Mouse (Mus musculus): ENCODE measurements at regions not wholly inside any gene's neighbourhood (a gene's known extent, or its start where the extent isn't known, plus 50 kb on each side); places are given as distances from the start of the nearest gene placed in this dataset.

GRCm38 (mm10) chr9:115547625-115548325 lies 237.6 kb upstream of the Stt3b start:
- no peaks in the 10 kb centered on the region; the same call in 1 of the 2 replicates for H3K4me1 ChIP-seq (ENCODE audit: insufficient read depth)
- H3K4me2 ChIP-seq, result no peak overlapping the region
- H3K27me3 ChIP-seq (ENCODE audit: insufficient read depth, low read length), result no peaks in the 10 kb centered on the region
- TF ChIP-seq CTCF (IDR thresholded peaks at IDR 0.05; ENCODE audit: low read depth), result no peak
- peaks cover 4% of the 10 kb centered on the region; the same call in 1 of the 2 replicates for H3K9me3 ChIP-seq (ENCODE audit: low read depth, low read length)
- DNase-seq, result peak; percentile 31
- no peak overlapping the region for H3K4me3 ChIP-seq (ENCODE audit: low read depth, low read length)
- WGBS, result 41% methylated on average over 8 of the region's 8 CpGs
- peak; percentile 32; the same call in 1 of the 2 replicates for ATAC-seq (ENCODE audit: insufficient read depth)
- no peak overlapping the region for H3K9ac ChIP-seq
- H3K27ac ChIP-seq (ENCODE audit: low read depth), result 0 out of 2 replicates have a peak overlapping the region, but pooled peaks have one; percentile 4
- no peaks in the 10 kb centered on the region for H3K36me3 ChIP-seq (ENCODE audit: insufficient read depth)

- peak; percentile 70 for ATAC-seq (ENCODE audit: insufficient read depth)
These were observed 238.6 kb upstream of the Stt3b start for GRCm38 (mm10) chr9:115548722-115549349.

GRCm38 (mm10) chr9:115551080-115551479 lies 240.9 kb upstream of the Stt3b start:
- Histone ChIP-seq H3K9ac (no peak overlapping the region), H3K36me3 (ENCODE audit: insufficient read depth) (no peaks in the 10 kb centered on the region), H3K4me1 (ENCODE audit: insufficient read depth) (no peaks in the 10 kb centered on the region; the same call in 1 of the 2 replicates), H3K4me2 (no peak overlapping the region), H3K27me3 (ENCODE audit: insufficient read depth, low read length) (no peaks in the 10 kb centered on the region), H3K27ac (ENCODE audit: low read depth) (no peak overlapping the region), H3K4me3 (ENCODE audit: low read depth, low read length) (no peak overlapping the region), H3K9me3 (ENCODE audit: low read depth, low read length) (peaks cover 4% of the 10 kb centered on the region; the same call in 1 of the 2 replicates)
- ATAC-seq (ENCODE audit: insufficient read depth) (no peak), DNase-seq (no peak)
- WGBS, result 83% methylated on average over 11 of the region's 11 CpGs
- TF ChIP-seq CTCF (IDR thresholded peaks at IDR 0.05; ENCODE audit: low read depth), result no peak

More at GRCm38 (mm10) chr9:115548722-115549349, 238.6 kb upstream of the Stt3b start:
- no peaks in the 10 kb centered on the region for H3K27me3 ChIP-seq (ENCODE audit: insufficient read depth, low read length)
- no peak overlapping the region for H3K4me3 ChIP-seq (ENCODE audit: low read depth, low read length)
- H3K9me3 ChIP-seq (ENCODE audit: low read depth, low read length), result peaks cover 4% of the 10 kb centered on the region; the same call in 1 of the 2 replicates
- no peak for TF ChIP-seq CTCF (IDR thresholded peaks at IDR 0.05; ENCODE audit: low read depth)
- no peak overlapping the region for H3K4me2 ChIP-seq
- H3K9ac ChIP-seq, result no peak overlapping the region
- DNase-seq, result peak; percentile 24
- H3K27ac ChIP-seq (ENCODE audit: low read depth), result no peak overlapping the region
- H3K36me3 ChIP-seq (ENCODE audit: insufficient read depth), result no peaks in the 10 kb centered on the region
- H3K4me1 ChIP-seq (ENCODE audit: insufficient read depth), result no peaks in the 10 kb centered on the region; the same call in 1 of the 2 replicates
- 43% methylated on average over 8 of the region's 8 CpGs for WGBS

- Histone ChIP-seq H3K36me3 (ENCODE audit: insufficient read depth) (no peaks in the 10 kb centered on the region), H3K27ac (ENCODE audit: low read depth) (no peak overlapping the region), H3K9ac (no peak overlapping the region), H3K4me2 (no peak overlapping the region), H3K27me3 (ENCODE audit: insufficient read depth, low read length) (no peaks in the 10 kb centered on the region), H3K4me1 (ENCODE audit: insufficient read depth) (no peaks in the 10 kb centered on the region; the same call in 1 of the 2 replicates), H3K9me3 (ENCODE audit: low read depth, low read length) (peaks cover 4% of the 10 kb centered on the region; the same call in 1 of the 2 replicates), H3K4me3 (ENCODE audit: low read depth, low read length) (no peak overlapping the region)
- WGBS, result 82% methylated on average over 4 of the region's 4 CpGs
- DNase-seq, result no peak
- no peak for ATAC-seq (ENCODE audit: insufficient read depth)
- no peak for TF ChIP-seq CTCF (IDR thresholded peaks at IDR 0.05; ENCODE audit: low read depth)
These were observed 241.3 kb upstream of the Stt3b start for GRCm38 (mm10) chr9:115551501-115551900.

GRCm38 (mm10) chr9:115558131-115558530 lies 247.9 kb upstream of the Stt3b start:
- no peak for ATAC-seq (ENCODE audit: insufficient read depth)

GRCm38 (mm10) chr9:115559521-115559920 lies 249.3 kb upstream of the Stt3b start:
- 92% methylated on average over 5 of the region's 5 CpGs for WGBS
- H3K4me2 ChIP-seq, result no peak overlapping the region
- H3K27ac ChIP-seq (ENCODE audit: low read depth), result no peak overlapping the region
- no peak for DNase-seq
- H3K9me3 ChIP-seq (ENCODE audit: low read depth, low read length), result no peaks in the 10 kb centered on the region
- H3K27me3 ChIP-seq (ENCODE audit: insufficient read depth, low read length), result no peaks in the 10 kb centered on the region
- H3K4me1 ChIP-seq (ENCODE audit: insufficient read depth), result no peaks in the 10 kb centered on the region
- no peaks in the 10 kb centered on the region for H3K36me3 ChIP-seq (ENCODE audit: insufficient read depth)
- H3K9ac ChIP-seq, result no peak overlapping the region
- ATAC-seq (ENCODE audit: insufficient read depth), result no peak
- TF ChIP-seq CTCF (IDR thresholded peaks at IDR 0.05; ENCODE audit: low read depth), result no peak
- H3K4me3 ChIP-seq (ENCODE audit: low read depth, low read length), result no peak overlapping the region

More at GRCm38 (mm10) chr9:115558131-115558530, 247.9 kb upstream of the Stt3b start:
- Histone ChIP-seq H3K4me2 (no peak overlapping the region), H3K9ac (no peak overlapping the region), H3K4me1 (ENCODE audit: insufficient read depth) (no peaks in the 10 kb centered on the region), H3K36me3 (ENCODE audit: insufficient read depth) (no peaks in the 10 kb centered on the region), H3K4me3 (ENCODE audit: low read depth, low read length) (no peak overlapping the region), H3K27ac (ENCODE audit: low read depth) (no peak overlapping the region), H3K27me3 (ENCODE audit: insufficient read depth, low read length) (no peaks in the 10 kb centered on the region), H3K9me3 (ENCODE audit: low read depth, low read length) (no peaks in the 10 kb centered on the region)
- no peak for TF ChIP-seq CTCF (IDR thresholded peaks at IDR 0.05; ENCODE audit: low read depth)
- 83% methylated on average over 7 of the region's 7 CpGs for WGBS
- DNase-seq, result no peak

GRCm38 (mm10) chr9:115561207-115561606 lies 251.0 kb upstream of the Stt3b start:
- no peak for ATAC-seq (ENCODE audit: insufficient read depth)
- DNase-seq, result no peak
- no peaks in the 10 kb centered on the region for H3K4me1 ChIP-seq (ENCODE audit: insufficient read depth)
- H3K9ac ChIP-seq, result no peak overlapping the region
- no peaks in the 10 kb centered on the region for H3K9me3 ChIP-seq (ENCODE audit: low read depth, low read length)
- no peaks in the 10 kb centered on the region for H3K36me3 ChIP-seq (ENCODE audit: insufficient read depth)
- H3K27ac ChIP-seq (ENCODE audit: low read depth), result no peak overlapping the region
- H3K27me3 ChIP-seq (ENCODE audit: insufficient read depth, low read length), result no peaks in the 10 kb centered on the region
- WGBS, result 84% methylated on average over 6 of the region's 6 CpGs
- no peak overlapping the region for H3K4me3 ChIP-seq (ENCODE audit: low read depth, low read length)
- TF ChIP-seq CTCF (IDR thresholded peaks at IDR 0.05; ENCODE audit: low read depth), result no peak
- no peak overlapping the region for H3K4me2 ChIP-seq

Measured in lung, embryonic 14.5 days (tissue).